Mouse (Mus musculus): ENCODE data around the gene Smpd2.
A peak's percentile ranks its signal among the peaks of the same experiment; 100 is the strongest.

The Smpd2 gene

DNA sequence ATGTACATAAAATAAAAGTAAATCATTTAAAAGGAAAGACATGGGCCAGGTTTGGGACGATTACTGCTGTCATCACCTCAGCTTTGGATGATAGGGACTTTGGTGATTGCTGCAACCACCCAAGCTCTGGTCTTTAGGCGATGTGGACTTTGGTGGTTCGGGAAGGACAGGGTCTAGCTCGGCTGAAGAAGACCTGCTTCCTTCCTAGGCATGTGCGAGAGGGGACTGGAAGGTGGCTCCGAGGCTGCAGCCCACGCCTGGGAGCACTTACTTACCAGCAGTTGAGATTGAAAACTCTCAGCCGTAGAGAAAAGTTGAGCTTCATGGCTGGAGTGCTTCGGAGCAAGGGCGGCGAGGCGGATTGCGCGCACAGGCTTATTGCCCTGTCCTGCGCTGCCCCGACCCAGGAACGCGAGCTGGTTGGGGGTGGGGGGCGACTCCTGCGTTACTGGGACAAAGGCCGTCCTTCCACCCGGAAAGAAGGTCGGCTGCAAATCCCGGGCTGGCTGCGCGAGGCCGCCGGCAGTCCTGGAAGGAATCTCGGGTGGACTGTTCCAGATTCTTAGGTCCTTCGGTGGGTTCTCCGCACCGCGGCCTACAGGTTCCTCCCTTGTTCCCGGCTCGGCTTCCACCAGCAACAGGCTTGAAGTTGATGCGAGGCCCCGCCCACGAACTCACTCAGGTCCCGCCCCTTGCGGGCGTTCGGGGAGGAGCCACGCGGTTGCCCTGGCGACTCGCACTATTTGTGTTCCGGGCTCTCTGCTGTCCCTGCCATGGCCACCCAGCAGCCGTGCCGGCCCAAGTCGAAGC is at the start of gene Smpd2, which contains the start of gene Ppil6:
Smpd2 (minus strand) TSS at position 662 of the 810 bp plus-strand sequence.
Ppil6 (plus strand) TSS at position 732 of the 810 bp plus-strand sequence.
- DNase-seq: peak; percentile 97 to 98

- DNase-seq: no peak
Observed at GRCm38 (mm10) chr10:41538986-41539385, 48.8 kb upstream of the Smpd2 start.

- DNase-seq: no peak
Observed at GRCm38 (mm10) chr10:41537983-41538330, 47.8 kb upstream of the Smpd2 start.

- DNase-seq: no peak
Observed at GRCm38 (mm10) chr10:41537226-41537982, 47.2 kb upstream of the Smpd2 start.

DNA sequence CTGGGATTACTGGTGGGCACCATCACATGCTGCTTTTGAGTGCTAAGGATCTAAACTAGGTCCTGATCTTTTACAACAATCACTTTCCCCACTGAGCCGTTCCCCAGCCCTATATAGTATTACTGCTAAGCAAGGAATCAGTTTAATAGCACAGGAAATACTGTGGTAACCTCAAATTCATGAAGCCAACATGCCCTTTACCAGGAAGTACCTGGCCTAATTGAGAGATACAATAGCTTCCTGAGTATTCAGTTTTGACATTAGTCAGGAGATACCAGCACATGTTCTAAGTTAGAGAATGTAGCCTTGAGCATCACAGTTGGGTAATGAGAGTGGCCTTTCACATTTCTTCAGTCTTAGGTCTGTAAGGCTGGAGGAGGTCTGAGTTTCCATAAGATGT is 46.5 kb upstream of the Smpd2 start:
- DNase-seq: no peak

- no peak for DNase-seq
Observed at GRCm38 (mm10) chr10:41535991-41536390, 45.8 kb upstream of the Smpd2 start.

- no peak for DNase-seq
Observed at GRCm38 (mm10) chr10:41529972-41530371, 39.8 kb upstream of the Smpd2 start.

- DNase-seq: no peak
Observed at GRCm38 (mm10) chr10:41525696-41526095, 35.5 kb upstream of the Smpd2 start.

DNA sequence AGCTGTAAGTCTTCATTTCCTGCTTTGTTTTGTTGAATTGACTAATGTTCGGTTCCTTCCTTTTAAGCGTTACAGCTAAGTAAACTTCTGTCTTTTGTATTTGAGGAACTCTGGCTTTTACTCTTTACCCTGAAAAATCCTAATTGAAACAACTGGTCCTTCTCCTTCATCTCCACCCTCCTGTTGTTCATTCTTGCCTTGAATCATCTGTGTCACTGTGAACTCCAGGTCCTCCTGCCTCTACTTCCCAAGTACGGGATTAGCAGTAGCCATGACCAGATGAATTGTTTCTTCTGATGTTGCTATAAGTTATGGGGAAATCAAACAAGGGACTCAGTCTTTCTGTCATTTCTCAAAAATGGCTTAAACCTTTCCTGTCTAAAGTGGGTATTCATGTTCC is 33.2 kb upstream of the Smpd2 start:
- DNase-seq: no peak

DNA sequence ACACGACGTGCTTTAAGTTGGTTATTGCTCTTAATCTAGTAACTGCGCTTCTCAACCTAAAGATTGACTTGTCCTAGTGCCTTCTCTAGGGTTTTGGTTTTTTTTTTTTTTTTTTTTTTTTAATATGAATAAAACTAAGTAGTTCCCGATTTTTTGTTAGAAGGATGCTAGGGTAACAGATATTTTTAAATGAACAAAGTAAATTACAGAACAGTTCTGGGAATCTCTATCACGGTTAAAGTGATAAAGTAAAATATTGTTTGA is 30.2 kb upstream of the Smpd2 start:
- DNase-seq: no peak

GRCm38 (mm10) chr10:41519640-41520409 is 29.7 kb upstream of the Smpd2 start:
- peak; percentile 68 to 82 for DNase-seq

GRCm38 (mm10) chr10:41518981-41519618 is 28.9 kb upstream of the Smpd2 start, which contains the start of gene Cd164:
Cd164 (plus strand) TSS chr10:41519414.
- peak; percentile 94 to 97 for DNase-seq

DNA sequence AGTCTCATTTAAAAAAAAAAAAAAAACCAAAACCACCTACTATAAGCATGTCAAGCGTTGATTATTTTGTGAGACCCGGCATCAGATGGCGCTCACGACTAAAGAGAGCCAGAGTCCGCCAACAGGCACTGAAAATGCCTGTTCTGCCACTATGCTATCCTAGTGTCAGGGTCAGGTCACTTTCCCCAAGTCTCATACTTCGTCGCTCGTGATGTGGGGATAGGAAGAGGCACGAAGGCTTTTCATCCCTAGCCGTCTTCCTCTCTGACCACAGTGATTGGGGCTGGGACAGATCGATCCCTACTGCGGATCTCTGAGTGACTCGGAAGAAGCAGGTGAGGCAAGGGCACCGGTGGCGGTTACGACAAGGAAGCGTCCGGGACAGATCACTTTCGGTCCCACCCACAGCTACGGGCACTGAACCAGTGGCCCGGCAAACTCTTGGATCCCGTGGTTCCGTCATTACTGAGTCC is 28.4 kb upstream of the Smpd2 start:
- peak; percentile 76 to 87 for DNase-seq

GRCm38 (mm10) chr10:41514921-41515320 is 24.8 kb upstream of the Smpd2 start:
- no peak for DNase-seq

DNA sequence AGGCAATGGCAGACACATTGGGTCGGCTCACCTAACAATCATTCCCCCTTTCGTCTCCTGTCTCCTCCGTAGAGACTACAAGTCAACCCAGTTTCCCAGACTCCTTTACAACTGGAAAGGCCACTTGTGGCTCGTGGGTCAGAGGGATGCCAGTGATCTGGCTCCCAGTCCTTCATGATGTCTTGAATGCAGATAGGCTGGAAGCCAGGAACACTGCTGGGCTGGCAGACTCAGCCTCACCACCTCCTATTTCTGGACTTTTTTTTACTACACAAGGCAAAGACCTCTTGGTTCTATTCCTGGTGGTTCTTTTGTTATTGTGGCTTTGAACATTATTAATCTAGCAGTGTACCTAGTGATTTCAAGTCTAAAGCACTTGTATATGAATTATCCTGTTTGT is 24.1 kb upstream of the Smpd2 start:
- no peak for DNase-seq

DNA sequence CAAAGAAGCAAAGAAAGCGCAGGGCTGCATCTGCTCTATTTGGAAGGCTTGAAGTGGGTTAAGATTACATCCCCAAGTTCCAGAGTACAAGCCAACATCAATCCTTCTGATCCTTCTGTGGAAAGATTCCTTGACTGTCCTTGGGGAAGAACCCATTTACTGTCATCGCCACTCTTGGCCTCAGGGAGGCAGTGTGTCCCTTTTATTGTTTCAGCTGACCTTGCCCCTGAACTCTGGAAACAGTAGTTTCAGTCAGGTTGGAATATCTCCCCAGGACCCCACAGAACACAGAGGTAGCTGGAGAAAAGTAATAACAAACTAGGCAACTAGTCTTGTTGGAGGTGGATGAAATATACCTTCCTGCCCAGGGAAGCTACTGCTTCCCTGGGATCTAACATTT is 19.0 kb upstream of the Smpd2 start:
- DNase-seq: peak in 1 of 2 experiments; percentile 39

- peak; percentile 63 to 75 for DNase-seq
Observed at GRCm38 (mm10) chr10:41505446-41505845, 15.3 kb upstream of the Smpd2 start.

- no peak for DNase-seq
Observed at GRCm38 (mm10) chr10:41504996-41505395, 14.8 kb upstream of the Smpd2 start.

DNA sequence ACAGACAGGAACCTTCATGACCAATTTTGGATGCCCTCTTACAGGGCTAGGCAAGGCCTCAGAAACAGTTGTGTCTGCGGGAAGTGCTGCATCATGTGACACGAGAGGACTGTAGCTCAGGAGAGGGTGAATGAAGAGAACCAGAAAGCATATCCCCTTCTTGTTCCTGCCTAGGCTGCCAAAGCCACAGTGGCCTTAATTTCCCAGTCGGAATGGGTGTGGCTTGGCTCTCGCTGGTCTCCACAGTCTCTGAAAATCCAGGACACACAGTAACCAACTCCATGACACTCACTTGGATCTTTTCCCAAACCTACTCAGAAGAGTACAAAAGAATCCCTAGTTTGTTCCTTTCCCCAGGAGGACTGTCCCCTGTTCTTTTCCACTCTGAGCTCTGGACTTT is 10.8 kb upstream of the Smpd2 start:
- peak in 1 of 2 experiments; percentile 36 for DNase-seq

DNA sequence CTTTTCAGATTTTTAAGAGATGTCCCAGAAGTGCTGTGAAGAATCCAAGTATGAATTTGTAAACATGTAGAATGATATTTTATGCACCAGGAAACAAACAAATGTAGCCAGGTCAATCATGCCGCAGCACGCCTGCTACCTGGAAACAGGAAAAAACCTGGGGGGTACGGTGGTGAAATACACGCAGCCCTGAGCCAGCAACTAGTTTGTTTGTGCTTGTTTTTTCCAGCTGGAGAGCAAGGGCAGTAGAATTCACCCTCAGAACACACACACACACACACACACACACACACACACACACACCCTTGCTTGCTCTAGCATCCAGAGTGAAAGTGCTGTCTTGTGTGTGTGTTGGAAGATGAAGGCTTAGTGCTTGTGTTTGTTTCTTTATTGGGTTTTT is 942 bp upstream of the Smpd2 start:
- DNase-seq: peak; percentile 35 to 36

DNA sequence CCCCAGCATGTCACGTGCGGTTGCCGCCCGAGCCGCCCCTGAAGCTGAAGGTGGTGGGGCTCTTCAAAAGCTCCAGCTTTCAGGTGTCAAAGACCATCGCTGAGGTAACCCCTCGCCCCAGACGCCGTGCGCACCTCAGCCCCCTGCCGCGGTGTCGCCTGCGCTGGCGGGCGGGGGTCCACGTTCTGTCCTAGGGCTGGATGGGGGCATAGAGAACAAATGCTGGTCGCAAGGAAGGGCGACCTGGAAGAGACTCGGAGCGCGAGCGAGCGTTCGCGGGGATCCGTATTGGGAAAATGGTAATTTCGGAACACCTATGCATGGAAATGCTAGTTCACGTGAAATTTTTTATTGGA is 327 bp upstream of the Smpd2 start:
- DNase-seq: no peak

DNA sequence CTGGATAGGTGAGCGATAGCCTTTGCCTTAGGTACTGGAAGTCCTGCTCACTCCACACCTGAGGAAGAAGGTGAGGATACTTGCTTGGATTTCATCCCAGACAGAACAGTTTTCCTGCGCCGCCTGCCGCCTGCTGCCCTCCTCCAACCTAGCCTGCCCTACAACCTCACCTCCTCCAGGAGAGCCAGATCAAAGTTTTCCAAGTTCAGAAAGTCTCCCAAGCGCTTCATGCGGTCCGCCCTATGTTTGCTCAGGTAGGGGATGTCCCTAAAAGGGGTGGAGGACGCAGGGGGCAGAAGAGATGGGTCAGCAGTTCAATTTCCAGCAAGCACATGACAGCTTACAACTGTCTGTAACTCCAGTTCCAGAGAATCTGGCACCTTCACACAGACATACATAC is 875 bp downstream of the Smpd2 start:
- DNase-seq: peak in 1 of 2 experiments; percentile 51

DNA sequence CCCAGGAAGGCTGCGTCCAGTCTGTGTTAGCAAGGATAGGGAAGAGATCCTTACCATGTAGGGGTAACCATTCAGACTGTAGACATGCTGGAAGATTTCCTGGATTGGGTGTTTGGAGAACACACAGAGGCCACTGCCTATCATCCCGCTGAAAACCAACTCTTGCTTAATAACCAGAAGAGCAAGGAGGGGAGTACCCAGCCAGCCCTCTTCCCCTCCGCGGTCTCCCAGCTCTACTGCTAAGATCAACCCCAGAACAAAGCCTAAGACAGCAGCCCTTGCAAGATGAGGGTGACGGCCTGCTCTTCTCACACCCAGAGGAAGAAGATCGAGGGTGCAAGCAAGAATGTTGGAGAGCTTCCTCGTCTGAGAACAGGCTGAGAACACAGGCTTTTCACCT is 1.3 kb downstream of the Smpd2 start:
- no peak for DNase-seq
